Mouse (Mus musculus) hindbrain, embryonic 15.5 days (tissue): ENCODE results near the gene Rtl9. TPM values are rescaled to one million over a fixed set of nuclear protein-coding genes. Genes with fewer than 3 reads are reported as not detected.

Experiments used
- ATAC-seq: fragments of 200-750 bp; cut with Nextera tagmentation; 2 replicates; pipeline ENCODE4 v1.8.0; 2017; ENCODE audit warnings: low read depth, moderate number of reproducible peaks, moderate TSS enrichment; ENCODE audit not compliant: low FRiP score
- H3K27ac ChIP-seq: fragments of 300-500 bp; sonication (generic); replicated peaks from 2 replicates; pipeline ENCODE4 v1.5.1; 2015; ENCODE audit warnings: mild to moderate bottlenecking, inconsistent platforms
- H3K27me3 ChIP-seq: fragments of 300-500 bp; sonication (generic); 2 replicates; pipeline ENCODE4 v1.6.1; 2015; ENCODE audit warnings: control low read depth, inconsistent platforms
- H3K36me3 ChIP-seq: fragments of 300-500 bp; sonication (generic); 2 replicates; pipeline ENCODE4 v1.6.1; 2015; ENCODE audit warnings: control low read depth, inconsistent platforms
- H3K4me1 ChIP-seq: fragments of 300-500 bp; sonication (generic); replicated peaks from 2 replicates; pipeline ENCODE4 v1.6.1; 2015; ENCODE audit warnings: control low read depth, inconsistent platforms
- H3K4me2 ChIP-seq: fragments of 300-500 bp; sonication (generic); 2 replicates; pipeline ENCODE4 v1.6.1; 2015; ENCODE audit warnings: moderate library complexity, mild to moderate bottlenecking, inconsistent platforms
- H3K4me3 ChIP-seq: fragments of 300-500 bp; sonication (generic); 2 replicates; pipeline ENCODE4 v1.5.1; 2015; ENCODE audit warnings: mild to moderate bottlenecking, inconsistent platforms
- H3K9ac ChIP-seq: fragments of 300-500 bp; sonication (generic); 2 replicates; pipeline ENCODE4 v1.6.1; 2015; ENCODE audit warnings: inconsistent platforms
- H3K9me3 ChIP-seq: fragments of 300-500 bp; sonication (generic); 2 replicates; pipeline ENCODE4 v1.6.1; 2016; ENCODE audit warnings: control low read depth, inconsistent platforms
- WGBS: fragments of 180-500 bp; shearing (Covaris S2); methylation state at CpG from one replicate; pipeline ENCODE4 v1.1.7; 2015; 5-methylcytosine and 5-hydroxymethylcytosine counted together
- polyA plus RNA-seq: library from polyadenylated mRNA; unstranded; fragments of >200 nt; fragmentation: Nextera tagmentation; extraction: Ambion mirVana; gene quantifications from 2 replicates; pipeline ENCODE4 v1.2.1, GENCODE M21; 2015

Gene Rtl9
- polyA plus RNA-seq, 1 experiment from 2014 or later, result 0.64 TPM

DNA sequence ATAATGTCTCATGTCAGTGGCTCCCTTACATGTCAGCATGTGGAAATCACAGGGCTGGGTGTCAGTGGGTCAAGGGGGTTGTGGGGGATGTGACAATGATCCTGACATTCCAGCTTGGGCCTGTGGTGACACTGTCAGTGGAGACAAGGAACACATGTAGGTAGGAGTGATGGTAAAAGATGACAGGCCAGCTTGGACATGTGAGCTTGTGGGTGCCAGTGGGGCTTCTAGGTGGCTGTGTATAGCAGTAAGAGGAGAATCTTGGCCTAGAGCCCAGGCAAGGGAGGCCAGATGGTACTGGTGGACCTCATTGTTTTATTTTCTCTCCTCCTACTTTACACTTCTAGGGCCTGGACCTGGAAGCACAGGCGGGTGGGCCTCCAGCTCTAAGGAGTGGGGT is 16.7 kb upstream of the Rtl9 start:
- no peak overlapping the region for H3K4me2 ChIP-seq
- H3K9ac ChIP-seq, result no peak overlapping the region
- WGBS, result 67% methylated on average over 1 of the region's 1 CpGs
- H3K36me3 ChIP-seq, result no peaks in the 10 kb centered on the region
- no peak overlapping the region for H3K27ac ChIP-seq
- ATAC-seq, result no peak
- 0 out of 2 replicates have a peak, but pooled peaks cover 8% of the 10 kb centered on the region for H3K4me1 ChIP-seq
- H3K27me3 ChIP-seq, result peaks cover 13% of the 10 kb centered on the region
- H3K4me3 ChIP-seq, result no peak overlapping the region
- H3K9me3 ChIP-seq, result no peaks in the 10 kb centered on the region

DNA sequence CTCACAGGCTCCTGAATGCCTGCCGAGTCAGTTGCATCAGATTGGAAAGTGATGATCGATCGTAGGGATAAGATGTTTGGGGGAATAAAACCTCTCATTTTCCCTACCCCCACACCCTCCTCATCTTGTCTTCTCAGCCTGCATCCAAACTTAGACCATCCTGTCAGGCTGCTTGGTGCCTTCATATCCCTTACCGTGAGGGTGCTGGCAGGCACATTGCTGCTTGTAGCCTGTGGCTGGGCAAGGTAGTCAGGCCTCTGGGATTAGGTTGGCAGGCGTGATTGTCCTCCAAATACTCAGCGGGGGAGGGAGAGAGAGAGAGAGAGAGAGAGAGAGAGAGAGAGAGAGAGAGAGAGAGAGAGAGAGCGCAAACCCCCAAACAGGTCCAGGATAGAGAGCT is 11.2 kb upstream of the Rtl9 start:
- H3K36me3 ChIP-seq, result no peaks in the 10 kb centered on the region
- H3K9ac ChIP-seq, result no peak overlapping the region
- H3K4me2 ChIP-seq, result no peak overlapping the region
- ATAC-seq, result no peak
- WGBS, result 72% methylated on average over 7 of the region's 7 CpGs
- H3K9me3 ChIP-seq, result no peaks in the 10 kb centered on the region
- no peak overlapping the region for H3K27ac ChIP-seq
- peaks cover 5% of the 10 kb centered on the region; the same call in 1 of the 2 replicates for H3K27me3 ChIP-seq
- H3K4me3 ChIP-seq, result no peak overlapping the region
- no peaks in the 10 kb centered on the region for H3K4me1 ChIP-seq

DNA sequence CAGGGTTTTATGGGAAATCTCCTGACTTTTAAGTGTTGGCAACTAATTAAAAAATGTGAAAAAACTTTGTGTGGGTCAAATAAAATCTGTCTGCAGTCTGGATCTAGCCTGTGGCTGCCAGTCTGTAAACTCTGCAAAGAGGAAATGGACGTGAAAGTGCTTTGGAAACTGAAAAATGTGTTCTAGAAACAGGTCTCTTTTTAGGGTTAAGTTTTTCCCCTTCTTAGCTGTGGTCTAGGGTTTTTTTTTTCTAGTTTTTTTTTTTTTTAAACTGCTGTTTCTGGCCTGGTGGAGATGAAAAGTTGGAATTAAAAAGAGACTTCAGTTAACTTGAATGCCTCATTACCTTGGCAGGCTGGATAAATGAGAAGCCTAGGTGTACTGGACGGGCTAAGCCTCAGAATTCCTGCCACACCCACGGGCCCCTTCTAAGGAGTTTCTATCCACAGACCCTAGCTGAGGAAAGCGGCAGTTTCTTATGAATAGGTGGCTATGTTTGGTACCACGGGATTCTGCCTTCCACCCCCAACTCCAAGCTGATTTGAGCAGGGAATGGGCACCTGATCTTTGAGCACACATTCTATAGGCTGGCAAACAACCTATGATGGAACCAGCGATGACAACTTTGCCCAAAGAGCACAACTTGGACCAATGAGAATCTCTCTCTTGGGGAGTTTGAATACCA is 8.3 kb upstream of the Rtl9 start:
- no peaks in the 10 kb centered on the region for H3K36me3 ChIP-seq
- H3K27me3 ChIP-seq, result 0 out of 2 replicates have a peak, but pooled peaks cover 7% of the 10 kb centered on the region
- no peaks in the 10 kb centered on the region for H3K4me1 ChIP-seq
- no peak overlapping the region for H3K4me3 ChIP-seq
- WGBS, result 78% methylated on average over 6 of the region's 6 CpGs
- H3K9ac ChIP-seq, result no peak overlapping the region
- no peak overlapping the region for H3K4me2 ChIP-seq
- no peaks in the 10 kb centered on the region for H3K9me3 ChIP-seq
- no peak overlapping the region for H3K27ac ChIP-seq
- no peak for ATAC-seq

DNA sequence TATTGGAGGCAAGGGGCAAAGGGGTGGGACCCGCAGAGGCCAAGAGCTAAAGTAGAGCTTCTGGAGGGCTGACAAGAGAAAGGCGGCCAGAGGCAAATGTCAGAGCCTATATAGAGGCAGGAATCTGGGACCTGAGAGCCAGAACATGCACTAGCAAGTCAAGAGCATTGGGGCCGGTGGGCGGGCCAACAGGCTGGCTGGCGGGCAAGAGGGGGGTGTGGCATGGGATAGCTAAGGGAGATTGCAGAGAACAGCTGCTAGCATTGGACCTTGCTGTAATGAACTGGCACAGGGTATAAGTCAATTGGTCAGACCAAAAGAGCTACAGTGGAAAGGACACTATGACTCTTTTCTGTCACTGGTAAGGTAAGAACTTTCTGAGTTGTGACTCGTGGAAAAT is 1.8 kb upstream of the Rtl9 start:
- WGBS, result 80% methylated on average over 6 of the region's 6 CpGs
- Histone ChIP-seq H3K4me2 (no peak overlapping the region), H3K36me3 (no peaks in the 10 kb centered on the region), H3K27ac (no peak overlapping the region), H3K4me3 (no peak overlapping the region), H3K4me1 (no peaks in the 10 kb centered on the region), H3K9me3 (no peaks in the 10 kb centered on the region), H3K27me3 (0 out of 2 replicates have a peak, but pooled peaks cover 2% of the 10 kb centered on the region), H3K9ac (no peak overlapping the region)
- ATAC-seq, result no peak

DNA sequence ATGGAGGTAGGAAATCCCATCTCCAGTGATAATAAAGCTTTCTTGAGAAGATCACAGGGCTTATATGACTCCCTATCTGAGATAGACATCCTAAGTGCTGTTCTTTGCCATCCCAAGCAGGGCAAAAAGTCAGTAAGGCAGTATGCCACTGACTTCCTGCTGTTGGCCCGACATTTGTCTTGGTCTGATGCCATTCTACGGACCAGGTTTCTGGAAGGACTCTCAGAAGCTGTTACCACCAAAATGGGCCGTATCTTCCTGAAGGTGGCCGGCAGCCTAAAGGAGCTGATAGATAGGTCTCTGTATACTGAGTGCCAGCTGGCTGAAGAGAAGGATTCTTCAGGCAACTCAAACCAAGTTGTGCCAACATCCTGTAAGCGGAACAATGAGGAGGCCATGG is 3.8 kb downstream of the Rtl9 start:
- Histone ChIP-seq H3K4me2 (no peak overlapping the region), H3K36me3 (no peaks in the 10 kb centered on the region), H3K4me3 (no peak overlapping the region), H3K4me1 (no peaks in the 10 kb centered on the region), H3K27ac (no peak overlapping the region), H3K9me3 (no peaks in the 10 kb centered on the region), H3K27me3 (no peaks in the 10 kb centered on the region), H3K9ac (no peak overlapping the region)
- 92% methylated on average over 5 of the region's 5 CpGs for WGBS
- no peak for ATAC-seq

DNA sequence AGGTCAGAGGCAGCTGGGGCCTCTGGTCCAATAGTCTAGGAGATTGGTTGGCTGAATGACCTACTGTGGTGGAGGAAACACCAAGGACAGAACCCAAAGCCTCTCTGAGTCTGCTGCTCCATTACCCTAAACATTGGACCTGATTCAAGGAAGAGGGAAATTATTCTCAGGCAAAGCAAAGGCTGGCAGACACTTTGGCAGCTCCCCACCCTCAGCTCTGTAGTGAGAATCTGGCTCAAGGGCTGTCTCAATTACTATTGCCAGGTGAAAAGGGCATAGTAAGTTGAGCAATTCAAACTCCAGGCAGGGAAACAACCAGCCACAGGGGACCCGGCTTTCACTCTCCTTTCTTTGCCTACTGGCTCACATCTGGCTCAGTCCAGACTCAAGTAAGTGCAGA is 6.5 kb downstream of the Rtl9 start:
- WGBS, result 86% methylated on average over 1 of the region's 1 CpGs
- Histone ChIP-seq H3K36me3 (no peaks in the 10 kb centered on the region), H3K9ac (no peak overlapping the region)

DNA sequence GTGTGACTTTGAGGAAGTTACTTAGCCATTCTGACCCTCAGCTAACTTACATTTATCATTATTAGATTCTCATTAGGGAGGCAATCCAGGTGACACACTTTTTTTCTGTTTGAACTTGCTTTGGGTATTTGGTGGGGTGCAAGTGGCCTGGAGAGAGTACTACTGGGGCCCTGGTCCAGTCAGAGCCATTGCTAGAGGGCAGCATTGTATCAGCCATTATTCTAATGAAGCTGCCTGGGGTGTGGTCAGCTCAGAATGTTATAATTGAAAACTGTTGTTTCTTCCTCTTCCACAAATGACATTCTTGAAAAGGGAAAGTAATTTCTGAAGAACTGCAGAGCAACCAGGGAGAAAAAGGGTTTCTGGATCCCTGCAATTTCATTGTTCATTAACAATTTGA is 13.2 kb downstream of the Rtl9 start:
- Histone ChIP-seq H3K27me3 (no peaks in the 10 kb centered on the region), H3K4me1 (no peaks in the 10 kb centered on the region), H3K36me3 (no peaks in the 10 kb centered on the region)

More for the DNA sequence above, 6.5 kb downstream of the Rtl9 start:
- no peak for ATAC-seq
- Histone ChIP-seq H3K4me2 (no peak overlapping the region), H3K27me3 (no peaks in the 10 kb centered on the region), H3K4me3 (no peak overlapping the region), H3K27ac (no peak overlapping the region), H3K9me3 (no peaks in the 10 kb centered on the region), H3K4me1 (no peaks in the 10 kb centered on the region)

More for the DNA sequence above, 13.2 kb downstream of the Rtl9 start:
- no peak for ATAC-seq
- Histone ChIP-seq H3K27ac (no peak overlapping the region), H3K9ac (no peak overlapping the region), H3K9me3 (no peaks in the 10 kb centered on the region), H3K4me3 (no peak overlapping the region), H3K4me2 (no peak overlapping the region)

Other genes with a start within 250 kb of the Rtl9 start
- 3.8 and 4.1 TPM in 2 replicates for gene Ammecr1, start 132.9 kb upstream of the Rtl9 start, polyA plus RNA-seq